Mouse (Mus musculus): Measurements from ENCODE around the gene Mt2.

DNA sequence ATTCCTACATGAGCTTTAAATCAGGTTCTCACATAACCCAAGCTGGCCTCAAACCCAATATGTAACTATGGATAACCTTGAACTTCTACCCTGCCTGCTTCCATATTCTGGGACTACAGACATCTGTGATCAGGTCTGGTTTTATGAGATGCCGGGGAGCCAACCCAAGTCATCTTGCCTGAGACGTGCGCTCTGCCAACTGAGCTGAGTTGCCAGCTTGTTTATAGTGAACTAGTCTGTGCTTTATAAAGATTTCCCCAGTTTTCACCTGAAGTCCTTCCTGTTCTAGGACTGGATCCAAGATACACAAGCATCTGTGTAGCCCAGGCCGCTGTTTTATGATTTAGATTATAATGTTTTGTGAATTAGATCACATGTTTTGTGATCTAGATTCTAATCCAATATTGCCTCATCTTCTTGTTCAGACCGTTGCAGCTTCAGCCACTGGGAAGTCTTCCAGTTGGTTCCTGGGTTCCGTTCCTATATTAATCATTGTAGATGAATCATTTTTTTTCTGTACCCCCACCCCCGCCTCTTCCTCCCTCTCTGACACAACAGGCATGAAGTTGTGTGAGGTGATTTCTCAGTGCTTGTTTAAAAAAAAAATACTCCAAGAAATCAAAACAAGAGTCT lies 22.2 kb downstream of the Mt2 start:
- TF ChIP-seq CTCF (IDR thresholded peaks at IDR 0.05; ENCODE audit: borderline replicate concordance, insufficient read depth, low read length) (no peak), POLR2A (IDR thresholded peaks at IDR 0.05; ENCODE audit: low read depth, low read length) (no peak)

Measured in embryonic fibroblast, embryonic 13.5 days (primary cell).